Mouse (Mus musculus) MEL (cell line): ENCODE results near the gene Acsl4. TPM values are rescaled to one million over a fixed set of nuclear protein-coding genes. Genes with fewer than 3 reads are reported as not detected.

ENCODE experiments used
- DNase-seq: peaks from one replicate; pipeline ENCODE4 v3.0.0; 2011; ENCODE audit warnings: low read depth, low spot score
- H3K27ac ChIP-seq: 2 replicates; pipeline ENCODE4 v1.5.1; 2012; ENCODE audit warnings: low read depth, mild to moderate bottlenecking, control low read depth, low read length, moderate library complexity; ENCODE audit not compliant: control insufficient read depth
- H3K27me3 ChIP-seq, 2 experiments: fragments of 150-350 bp in 1 of 2; sonication (generic) in 1 of 2; 2 replicates each; pipeline ENCODE4 v1.6.1; 2012; ENCODE audit warnings: low read length in 2 of 2, mild to moderate bottlenecking in 2 of 2, improper control_type of control experiment in 1 of 2, moderate library complexity in 1 of 2; ENCODE audit not compliant: insufficient read depth in 2 of 2, control insufficient read depth in 1 of 2
- H3K36me3 ChIP-seq, 2 experiments: 2 replicates each; pipeline ENCODE4 v1.6.1; 2012 to 2014; ENCODE audit warnings: low read length in 2 of 2, improper control_type of control experiment in 1 of 2, inconsistent platforms in 1 of 2, mild to moderate bottlenecking in 1 of 2; ENCODE audit not compliant: insufficient read depth in 2 of 2, control insufficient read depth in 1 of 2
- H3K4me1 ChIP-seq, 2 experiments: fragments of 150-350 bp in 1 of 2; sonication (generic) in 1 of 2; 2 replicates each; pipeline ENCODE4 v1.6.1; 2012; ENCODE audit warnings: low read length in 2 of 2, improper control_type of control experiment in 1 of 2, mild to moderate bottlenecking in 1 of 2; ENCODE audit not compliant: insufficient read depth in 2 of 2, control insufficient read depth in 1 of 2
- H3K4me3 ChIP-seq, 2 experiments: fragments of 150-350 bp in 1 of 2; sonication (generic) in 1 of 2; 2 replicates each; pipeline ENCODE4 v1.5.1; 2012; ENCODE audit warnings: low read depth in 2 of 2, low read length in 2 of 2, mild to moderate bottlenecking in 2 of 2, moderate library complexity in 2 of 2, control low read depth in 1 of 2, improper control_type of control experiment in 1 of 2; ENCODE audit not compliant: control insufficient read depth in 1 of 2, insufficient read depth in 1 of 2
- H3K79me2 ChIP-seq: 2 replicates; pipeline ENCODE4 v1.6.1; 2012; ENCODE audit warnings: mild to moderate bottlenecking, low read length, moderate library complexity; ENCODE audit not compliant: control insufficient read depth, poor library complexity, insufficient read depth
- H3K9ac ChIP-seq: 2 replicates; pipeline ENCODE4 v1.6.1; 2012; ENCODE audit warnings: low read depth, mild to moderate bottlenecking, control low read depth, low read length, moderate library complexity; ENCODE audit not compliant: control insufficient read depth, poor library complexity, severe bottlenecking
- H3K9me3 ChIP-seq: fragments of 150-350 bp; sonication (generic); replicated peaks from 2 replicates; pipeline ENCODE4 v1.6.1; 2012; ENCODE audit warnings: mild to moderate bottlenecking, low read length, improper control_type of control experiment, moderate library complexity; ENCODE audit not compliant: insufficient read depth
- CHD2 ChIP-seq: IDR thresholded peaks from 2 replicates; pipeline ENCODE4 v1.6.1; 2011; ENCODE audit warnings: low read length, improper control_type of control experiment
- CTCF ChIP-seq, 3 experiments: IDR thresholded peaks in 2 of 3; conservative IDR thresholded peaks in 1 of 3; 2 replicates each; pipeline ENCODE4 v1.5.1; 2011 to 2012; ENCODE audit warnings: low read length in 3 of 3, low read depth in 2 of 3, mild to moderate bottlenecking in 2 of 3, improper control_type of control experiment in 1 of 3, inconsistent platforms in 1 of 3, mixed read lengths in 1 of 3, moderate library complexity in 1 of 3; ENCODE audit not compliant: control insufficient read depth in 1 of 3, insufficient read depth in 1 of 3, poor library complexity in 1 of 3, severe bottlenecking in 1 of 3
- EP300 ChIP-seq, 2 experiments: IDR thresholded peaks; 2 replicates each; pipeline ENCODE4 v1.6.1; 2011; ENCODE audit warnings: improper control_type of control experiment in 2 of 2, low read length in 2 of 2, low read depth in 1 of 2, mild to moderate bottlenecking in 1 of 2
- ETS1 ChIP-seq: IDR thresholded peaks from 2 replicates; pipeline ENCODE4 v1.6.1; 2012; ENCODE audit warnings: low read depth, mild to moderate bottlenecking, inconsistent platforms, low read length, improper control_type of control experiment, moderate library complexity
- MAFK ChIP-seq: IDR thresholded peaks from 2 replicates; pipeline ENCODE4 v1.6.1; 2011; ENCODE audit warnings: low read depth, mild to moderate bottlenecking, low read length, improper control_type of control experiment, borderline replicate concordance
- MAX ChIP-seq: IDR thresholded peaks from 2 replicates; pipeline ENCODE4 v1.6.1; 2011; ENCODE audit warnings: low read length, improper control_type of control experiment
- MEF2A ChIP-seq: IDR thresholded peaks from 2 replicates; pipeline ENCODE4 v1.6.1; 2014; ENCODE audit warnings: low read depth, mild to moderate bottlenecking, inconsistent platforms, low read length, improper control_type of control experiment; ENCODE audit not compliant: poor library complexity, insufficient replicate concordance, severe bottlenecking; ENCODE audit errors: extremely low read depth
- POLR2A ChIP-seq, 2 experiments: IDR thresholded peaks; 2 replicates each; pipeline ENCODE4 v1.6.1; 2011 to 2012; ENCODE audit warnings: low read length in 2 of 2, mild to moderate bottlenecking in 2 of 2, control low read depth in 1 of 2, improper control_type of control experiment in 1 of 2, low read depth in 1 of 2, moderate library complexity in 1 of 2; ENCODE audit not compliant: control insufficient read depth in 1 of 2, insufficient read depth in 1 of 2, poor library complexity in 1 of 2
- SMC3 ChIP-seq: IDR thresholded peaks from 2 replicates; pipeline ENCODE4 v1.6.1; 2011; ENCODE audit warnings: low read depth, low read length, improper control_type of control experiment
- TCF12 ChIP-seq: IDR thresholded peaks from 2 replicates; pipeline ENCODE4 v1.6.1; 2014; ENCODE audit warnings: low read depth, mild to moderate bottlenecking, inconsistent platforms, low read length, improper control_type of control experiment, moderate library complexity
- USF2 ChIP-seq, 2 experiments: IDR thresholded peaks; 2 replicates each; pipeline ENCODE4 v1.6.1; 2011 to 2012; ENCODE audit warnings: improper control_type of control experiment in 2 of 2, low read length in 2 of 2, borderline replicate concordance in 1 of 2, inconsistent platforms in 1 of 2, low read depth in 1 of 2, mild to moderate bottlenecking in 1 of 2; ENCODE audit not compliant: insufficient read depth in 1 of 2
- ZKSCAN1 ChIP-seq: IDR thresholded peaks from 2 replicates; pipeline ENCODE4 v1.6.1; 2012; ENCODE audit warnings: low read depth, mild to moderate bottlenecking, inconsistent platforms, low read length, improper control_type of control experiment, moderate library complexity
- polyA plus RNA-seq, 2 experiments: library from polyadenylated mRNA; stranded (reverse) in 1 of 2; unstranded in 1 of 2; fragments of >175 nt in 1 of 2; fragments of >200 nt in 1 of 2; gene quantifications; 2 replicates each; pipeline versions ENCODE4 v1.2.1 to v1.2.4; 2012; ENCODE audit warnings: low replicate concordance in 2 of 2, low read depth in 1 of 2; ENCODE audit not compliant: insufficient read length in 2 of 2, insufficient read depth in 1 of 2, missing spikeins in 1 of 2
- total RNA-seq: library from RNA; depleted of rRNA; stranded (reverse); fragments of 300-350 nt; gene quantifications from 2 replicates; pipeline ENCODE4 v1.2.3, GENCODE M21; 2012

Gene Acsl4
- total and polyA plus RNA-seq, 3 experiments, result 17.1 to 100 (median 17.7) TPM

GRCm38 (mm10) chrX:142378048-142378447 is 12.3 kb downstream of the Acsl4 start:
- no peak for DNase-seq
- H3K79me2 ChIP-seq, result peaks cover 17% of the 10 kb centered on the region
- H3K27me3 ChIP-seq, result no peaks in the 10 kb centered on the region
- H3K36me3 ChIP-seq, result peaks cover 17 to 44% of the 10 kb centered on the region in 2 experiments
- no peak overlapping the region for H3K9ac ChIP-seq
- H3K4me1 ChIP-seq, result peaks cover 12 to 54% of the 10 kb centered on the region in 2 experiments
- no peak overlapping the region for H3K4me3 ChIP-seq
- peak; percentile 28; the same call in 1 of the 2 replicates for TF ChIP-seq SMC3
- peak in 2 of 3 experiments; percentile 19 to 27; a peak in 1 of 6 replicates for TF ChIP-seq CTCF (IDR thresholded peaks at IDR 0.05 in 2 of 3, conservative IDR thresholded peaks at IDR 0.05 in 1 of 3; ENCODE audit: control insufficient read depth in 1 of 3, insufficient read depth in 1 of 3, low read depth in 2 of 3, low read length in 3 of 3, poor library complexity in 1 of 3, severe bottlenecking in 1 of 3)
- TF ChIP-seq ZKSCAN1, result no peak
- no peak for TF ChIP-seq USF2 (IDR thresholded peaks at IDR 0.05; ENCODE audit: borderline replicate concordance in 1 of 2, insufficient read depth in 1 of 2, low read depth in 1 of 2, low read length in 2 of 2)
- TF ChIP-seq POLR2A (IDR thresholded peaks at IDR 0.05; ENCODE audit: control insufficient read depth in 1 of 2, insufficient read depth in 1 of 2, low read depth in 1 of 2, low read length in 2 of 2, poor library complexity in 1 of 2), result no peak
- peak overlapping the region; percentile 80; the same call in 1 of the 2 replicates for H3K27ac ChIP-seq
- no peaks in the 10 kb centered on the region for H3K9me3 ChIP-seq

DNA sequence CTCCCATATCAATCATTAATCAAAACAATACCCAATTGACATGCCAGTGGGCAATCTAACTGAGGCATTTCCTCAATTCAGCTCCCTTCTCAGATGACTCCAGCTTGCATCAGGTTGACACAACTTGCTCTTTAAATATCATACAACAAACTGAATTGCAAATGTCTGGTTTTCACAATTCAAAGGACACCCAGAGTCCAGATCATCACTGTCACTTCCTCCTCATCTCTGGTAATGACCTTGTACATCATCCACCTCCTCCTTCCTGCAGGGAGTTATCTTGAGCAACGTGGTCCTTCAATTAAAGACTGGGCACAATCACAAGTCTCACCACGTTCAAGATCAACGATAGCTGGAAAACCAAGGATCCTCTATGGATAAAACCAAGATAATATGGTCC is 13.0 kb downstream of the Acsl4 start:
- Histone ChIP-seq H3K9ac (peak overlapping the region; percentile 13; the same call in 1 of the 2 replicates), H3K27me3 (no peaks in the 10 kb centered on the region), H3K27ac (peak overlapping the region; percentile 80), H3K36me3 (peaks cover 17 to 42% of the 10 kb centered on the region in 2 experiments), H3K4me3 (no peak overlapping the region), H3K4me1 (peaks cover 12 to 53% of the 10 kb centered on the region in 2 experiments), H3K79me2 (peaks cover 15% of the 10 kb centered on the region), H3K9me3 (no peaks in the 10 kb centered on the region)
- TF ChIP-seq MAX (no peak), EP300 (IDR thresholded peaks at IDR 0.05; ENCODE audit: low read depth in 1 of 2, low read length in 2 of 2) (peak in 1 of 2 experiments; percentile 46; a peak in 1 of 4 replicates)
- DNase-seq, result no peak

GRCm38 (mm10) chrX:142376747-142377146 is 13.6 kb downstream of the Acsl4 start:
- Histone ChIP-seq H3K36me3 (peaks cover 17 to 38% of the 10 kb centered on the region in 2 experiments), H3K9ac (peak overlapping the region; percentile 13; the same call in 1 of the 2 replicates), H3K27ac (peak overlapping the region; percentile 80), H3K79me2 (peaks cover 14% of the 10 kb centered on the region), H3K4me3 (no peak overlapping the region), H3K9me3 (no peaks in the 10 kb centered on the region), H3K4me1 (peaks cover 12 to 51% of the 10 kb centered on the region in 2 experiments)
- no peak for DNase-seq
- TF ChIP-seq EP300 (IDR thresholded peaks at IDR 0.05; ENCODE audit: low read depth in 1 of 2, low read length in 2 of 2), result peak in 1 of 2 experiments; percentile 73; a peak in 1 of 4 replicates
- TF ChIP-seq CHD2, result no peak
- TF ChIP-seq MEF2A, result peak; percentile 65; the same call in 1 of the 2 replicates
- peak; percentile 48; the same call in 1 of the 2 replicates for TF ChIP-seq TCF12
- TF ChIP-seq ETS1, result peak; percentile 85; the same call in 1 of the 2 replicates
- TF ChIP-seq MAFK, result no peak
- TF ChIP-seq POLR2A (IDR thresholded peaks at IDR 0.05; ENCODE audit: control insufficient read depth in 1 of 2, insufficient read depth in 1 of 2, low read depth in 1 of 2, low read length in 2 of 2, poor library complexity in 1 of 2), result no peak
- TF ChIP-seq, all 39 proteins: peak for 4
- no peaks in the 10 kb centered on the region for H3K27me3 ChIP-seq
